In the genomic region with DNA sequence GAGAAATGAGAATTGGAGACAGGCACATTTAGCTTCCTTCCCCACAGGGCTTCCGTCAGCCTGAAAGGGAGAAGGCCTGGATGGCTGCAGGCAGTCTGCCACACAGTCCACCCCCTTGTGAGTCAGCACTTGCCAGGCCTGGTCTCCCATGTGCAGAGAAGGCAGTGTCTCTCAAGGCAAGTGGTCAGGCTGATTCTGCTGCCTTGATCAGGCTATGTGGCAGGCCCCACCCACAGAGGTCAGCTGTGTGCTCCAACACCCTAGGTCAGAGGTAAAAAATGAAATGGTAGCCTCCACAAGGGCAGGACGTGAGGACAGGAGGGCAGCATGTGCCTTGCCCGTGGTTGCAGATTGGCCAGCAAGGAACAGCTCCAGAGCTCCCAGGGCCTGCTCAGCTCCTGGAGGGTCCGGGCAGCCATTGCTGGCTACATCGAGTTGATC, we compare ENCODE assay signal across 8 mouse cellular contexts.
DNase-seq lines count a peak whose midpoint lies in the region; ATAC-seq and TF ChIP-seq lines count a peak whose summit lies in the region.

No protein-coding gene starts in this region.

- peak; percentile 37 for DNase-seq in lung, embryonic 14.5 days
- no peak for DNase-seq in lung, postnatal 25 days (ENCODE audit: low spot score)
- DNase-seq in adrenal gland, postnatal 14 days = peak; percentile 78
- DNase-seq in gastrocnemius, adult 8-10 months (ENCODE audit: low spot score in 2 of 2) = peak; percentile 7 to 31
- DNase-seq in layer of hippocampus, adult 2 months (ENCODE audit: low spot score in 2 of 2) = peak; percentile 24 to 32
- DNase-seq in retina, embryonic 14.5 days (ENCODE audit: low spot score) = no peak

- H3K4me1 ChIP-seq in lung, embryonic 14.5 days (ENCODE audit: insufficient read depth) = peaks cover 6% of the 10 kb centered on the region; the same call in 1 of the 2 replicates
- peaks cover 81% of the 10 kb centered on the region for H3K4me1 ChIP-seq in megakaryocyte, embryonic 14.5 days

- no peaks in the 10 kb centered on the region for H3K9me3 ChIP-seq in lung, embryonic 14.5 days (ENCODE audit: low read depth, low read length)
- 0 out of 2 replicates have a peak, but pooled peaks cover under 1% of the 10 kb centered on the region for H3K9me3 ChIP-seq in megakaryocyte, embryonic 14.5 days

- peak overlapping the region; percentile 56; the same call in 1 of the 2 replicates for H3K27ac ChIP-seq in lung, embryonic 14.5 days (ENCODE audit: low read depth)
- H3K27ac ChIP-seq in layer of hippocampus, adult 2 months = peak overlapping the region; percentile 53; the same call in 1 of the 2 replicates

- no peak overlapping the region for H3K4me2 ChIP-seq in lung, embryonic 14.5 days

- no peaks in the 10 kb centered on the region for H3K36me3 ChIP-seq in lung, embryonic 14.5 days (ENCODE audit: insufficient read depth)
- H3K36me3 ChIP-seq in megakaryocyte, embryonic 14.5 days (replicated peaks; ENCODE audit: low read length) = peaks cover 15% of the 10 kb centered on the region

- no peak overlapping the region for H3K4me3 ChIP-seq in lung, embryonic 14.5 days (ENCODE audit: low read depth, low read length)
- no peak overlapping the region for H3K4me3 ChIP-seq in layer of hippocampus, adult 2 months
- H3K4me3 ChIP-seq in megakaryocyte, embryonic 14.5 days (replicated peaks) = peak overlapping the region; percentile 80

- TF ChIP-seq CTCF in lung, embryonic 14.5 days (IDR thresholded peaks at IDR 0.05; ENCODE audit: low read depth) = no peak
- no peak for TF ChIP-seq CTCF in layer of hippocampus, adult 2 months (conservative IDR thresholded peaks at IDR 0.05)

- ATAC-seq in lung, embryonic 14.5 days (ENCODE audit: insufficient read depth) = peak; percentile 64; the same call in 1 of the 2 replicates
- ATAC-seq in megakaryocyte-erythroid progenitor cell, adult 5-6 weeks (replicated peaks; ENCODE audit: low FRiP score, low TSS enrichment, poor library complexity, severe bottlenecking) = no peak

- WGBS in lung, embryonic 14.5 days = 63% methylated on average over 5 of the region's 5 CpGs

- no peaks in the 10 kb centered on the region for H3K27me3 ChIP-seq in lung, embryonic 14.5 days (ENCODE audit: insufficient read depth, low read length)
- no peaks in the 10 kb centered on the region for H3K27me3 ChIP-seq in megakaryocyte, embryonic 14.5 days (replicated peaks)

- no peak overlapping the region for H3K9ac ChIP-seq in lung, embryonic 14.5 days

Comparison
In these comparisons a context has a peak if more than half of its experiments do, and no peak if none do; other contexts are left out.
1. DNase-seq: peak in lung, embryonic 14.5 days (single experiment), adrenal gland, postnatal 14 days (single experiment), gastrocnemius, adult 8-10 months (2 of 2) and layer of hippocampus, adult 2 months (2 of 2); none in lung, postnatal 25 days (single experiment) and retina, embryonic 14.5 days (single experiment).